In the genomic region with DNA sequence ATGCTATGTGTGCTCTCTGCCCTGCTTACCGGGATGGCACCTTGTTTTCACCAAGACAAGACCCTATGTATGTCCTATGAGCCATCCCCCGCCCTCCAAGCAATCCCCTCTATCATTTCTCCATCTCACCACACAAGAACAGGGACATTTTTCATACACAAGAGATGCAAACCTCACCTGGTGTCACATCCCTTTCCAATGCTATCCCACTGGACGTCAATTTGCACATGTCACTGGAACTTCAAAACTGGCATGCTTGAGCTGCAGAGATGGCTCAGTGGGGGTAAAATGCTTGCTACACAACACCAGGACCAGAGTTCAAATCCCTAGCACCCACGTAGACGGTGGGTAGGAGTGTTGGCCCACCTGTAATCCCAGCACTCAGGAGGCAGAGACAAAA, we compare ENCODE assay signal across 18 mouse cellular contexts. TPM values are rescaled to one million over a fixed set of nuclear protein-coding genes. Genes with fewer than 3 reads are reported as not detected.
DNase-seq lines count a peak whose midpoint lies in the region; ATAC-seq lines count a peak whose summit lies in the region.
"Had no signal": no experiment of that assay in that cellular context is flagged by ENCODE, and none has a peak within 500 bp of the region (broad histone marks: within the 10 kb centered on the region; RNA-seq: fewer than 3 reads in every experiment).

No protein-coding gene starts in this region.

- no peak overlapping the region for H3K4me2 ChIP-seq in midbrain, embryonic 11.5 days
- no peak overlapping the region for H3K4me2 ChIP-seq in midbrain, embryonic 16.5 days (ENCODE audit: low read length)

- 79% methylated on average over 5 of the region's 5 CpGs for WGBS in midbrain, embryonic 11.5 days
- 86% methylated on average over 5 of the region's 5 CpGs for WGBS in midbrain, embryonic 16.5 days

- no peak overlapping the region for H3K4me3 ChIP-seq in midbrain, embryonic 11.5 days (ENCODE audit: low read depth, low read length)
- H3K4me3 ChIP-seq in midbrain, embryonic 16.5 days (ENCODE audit: low read depth, low read length), result no peak overlapping the region

- H3K27me3 ChIP-seq in midbrain, embryonic 11.5 days (ENCODE audit: control insufficient read depth, insufficient read depth, low read length), result no peaks in the 10 kb centered on the region
- no peaks in the 10 kb centered on the region for H3K27me3 ChIP-seq in midbrain, embryonic 16.5 days (ENCODE audit: control insufficient read depth, insufficient read depth, low read depth, low read length)
- H3K27me3 ChIP-seq: CH12.LX, Patski had no signal

- DNase-seq in midbrain, embryonic 11.5 days (ENCODE audit: low spot score, missing footprints), result peak; percentile 67
- DNase-seq: adrenal gland, adult 2 months; adrenal gland, adult 8-10 months; adrenal gland, postnatal 10 days; adrenal gland, postnatal 14 days; adrenal gland, postnatal 25 days; adrenal gland, postnatal 36 days; B cell, adult 2 months; cerebellum, adult 11 months; cerebellum, adult 11-12 months; cerebellum, adult 18-20 months; cerebellum, adult 2 months had no signal

- no peak overlapping the region for H3K27ac ChIP-seq in midbrain, embryonic 11.5 days (ENCODE audit: low read depth, low read length)
- no peak overlapping the region for H3K27ac ChIP-seq in midbrain, embryonic 16.5 days (ENCODE audit: low read length)

- no peaks in the 10 kb centered on the region for H3K9me3 ChIP-seq in midbrain, embryonic 11.5 days (ENCODE audit: control insufficient read depth, low read length)
- no peaks in the 10 kb centered on the region for H3K9me3 ChIP-seq in midbrain, embryonic 16.5 days (replicated peaks; ENCODE audit: control insufficient read depth, low read length, poor library complexity, severe bottlenecking)
- H3K9me3 ChIP-seq: G1E had no signal

- H3K9ac ChIP-seq in midbrain, embryonic 11.5 days (ENCODE audit: low read length), result no peak overlapping the region
- no peak overlapping the region for H3K9ac ChIP-seq in midbrain, embryonic 16.5 days (ENCODE audit: low read depth, low read length)

- no peak for ATAC-seq in midbrain, embryonic 11.5 days (ENCODE audit: low FRiP score)
- no peak for ATAC-seq in midbrain, embryonic 16.5 days
- ATAC-seq: activated CD4-positive, CD25-positive, alpha-beta regulatory T cell, adult 4 months; CD4-positive, CD25-positive, alpha-beta regulatory T cell, adult 4 months; Patski had no signal

- H3K4me1 ChIP-seq in midbrain, embryonic 11.5 days (ENCODE audit: control insufficient read depth, insufficient read depth, low read length), result peaks cover 9% of the 10 kb centered on the region
- H3K4me1 ChIP-seq in midbrain, embryonic 16.5 days (ENCODE audit: control insufficient read depth, insufficient read depth, low read length), result peaks cover 12% of the 10 kb centered on the region

- peaks cover 13% of the 10 kb centered on the region for H3K36me3 ChIP-seq in midbrain, embryonic 11.5 days (ENCODE audit: control insufficient read depth, insufficient read depth, low read length)
- peaks cover 10% of the 10 kb centered on the region; the same call in 1 of the 2 replicates for H3K36me3 ChIP-seq in midbrain, embryonic 16.5 days (ENCODE audit: control insufficient read depth, insufficient read depth, low read length)

RNA-seq across cellular contexts. Expression of a gene that starts 6.0 kb away (rescaled TPM):
- 291 and 296 TPM in 2 replicates for polyA plus RNA-seq in midbrain, embryonic 11.5 days (2014; fragmentation: Nextera tagmentation; extraction: Ambion mirVana)
- 329 and 342 TPM in 2 replicates for polyA plus RNA-seq in midbrain, embryonic 16.5 days (2015; fragmentation: Nextera tagmentation; extraction: Ambion mirVana)

RNA-seq across cellular contexts. Expression of a gene that starts 41.6 kb away (rescaled TPM):
- 0.21 and 0.25 TPM in 2 replicates for polyA plus RNA-seq in midbrain, embryonic 11.5 days (2014; fragmentation: Nextera tagmentation; extraction: Ambion mirVana)
- polyA plus RNA-seq in midbrain, embryonic 16.5 days (2015; fragmentation: Nextera tagmentation; extraction: Ambion mirVana), result 4.4 and 5.5 TPM in 2 replicates
- polyA plus RNA-seq: CD4-positive, CD25-positive, alpha-beta regulatory T cell, adult 4 months; G1E; Patski had no signal
